Mouse (Mus musculus): ENCODE data around the gene Ubash3b. TPM values are rescaled to one million over a fixed set of nuclear protein-coding genes. Genes with fewer than 3 reads are reported as not detected.

Ubash3b gene
- polyA plus RNA-seq (2012; rRNA removed) = 18.6 and 19.1 TPM in 2 replicates

GRCm38 (mm10) chr9:41161413-41161812 is at the start of gene Ubash3b:
Ubash3b (minus strand) TSS chr9:41161697.
- no peak for DNase-seq (ENCODE audit: extremely low spot score in 1 of 2, low spot score in 1 of 2)

GRCm38 (mm10) chr9:41207130-41208104 is 45.9 kb upstream of the Ubash3b start:
- peak; percentile 93 to 97 for DNase-seq (ENCODE audit: extremely low spot score in 1 of 2, low spot score in 1 of 2)

- no peak for DNase-seq (ENCODE audit: extremely low spot score in 1 of 2, low spot score in 1 of 2)
These were observed 45.2 kb upstream of the Ubash3b start for GRCm38 (mm10) chr9:41206717-41207116.

- no peak for DNase-seq (ENCODE audit: extremely low spot score in 1 of 2, low spot score in 1 of 2)
These were observed 43.8 kb upstream of the Ubash3b start for GRCm38 (mm10) chr9:41205267-41205666.

GRCm38 (mm10) chr9:41199456-41200252 is 38.2 kb upstream of the Ubash3b start:
- DNase-seq (ENCODE audit: extremely low spot score in 1 of 2, low spot score in 1 of 2) = no peak

GRCm38 (mm10) chr9:41198501-41199265 is 37.2 kb upstream of the Ubash3b start:
- DNase-seq (ENCODE audit: extremely low spot score in 1 of 2, low spot score in 1 of 2) = no peak

- no peak for DNase-seq (ENCODE audit: extremely low spot score in 1 of 2, low spot score in 1 of 2)
These were observed 34.3 kb upstream of the Ubash3b start for GRCm38 (mm10) chr9:41195742-41196311.

- peak; percentile 53 to 68 for DNase-seq (ENCODE audit: extremely low spot score in 1 of 2, low spot score in 1 of 2)
These were observed 30.2 kb upstream of the Ubash3b start for GRCm38 (mm10) chr9:41191651-41192210.

GRCm38 (mm10) chr9:41190745-41191482 is 29.4 kb upstream of the Ubash3b start:
- peak; percentile 79 to 94 for DNase-seq (ENCODE audit: extremely low spot score in 1 of 2, low spot score in 1 of 2)

GRCm38 (mm10) chr9:41187939-41188338 is 26.4 kb upstream of the Ubash3b start:
- DNase-seq (ENCODE audit: extremely low spot score in 1 of 2, low spot score in 1 of 2) = no peak

- DNase-seq (ENCODE audit: extremely low spot score in 1 of 2, low spot score in 1 of 2) = no peak
These were observed 26.0 kb upstream of the Ubash3b start for GRCm38 (mm10) chr9:41187498-41187897.

- no peak for DNase-seq (ENCODE audit: extremely low spot score in 1 of 2, low spot score in 1 of 2)
These were observed 23.8 kb upstream of the Ubash3b start for GRCm38 (mm10) chr9:41185331-41185730.

GRCm38 (mm10) chr9:41182550-41182949 is 21.1 kb upstream of the Ubash3b start:
- DNase-seq (ENCODE audit: extremely low spot score in 1 of 2, low spot score in 1 of 2) = peak; percentile 32 to 81

GRCm38 (mm10) chr9:41181803-41182202 is 20.3 kb upstream of the Ubash3b start:
- no peak for DNase-seq (ENCODE audit: extremely low spot score in 1 of 2, low spot score in 1 of 2)

- DNase-seq (ENCODE audit: extremely low spot score in 1 of 2, low spot score in 1 of 2) = no peak
These were observed 19.9 kb upstream of the Ubash3b start for GRCm38 (mm10) chr9:41181372-41181771.

GRCm38 (mm10) chr9:41179056-41179455 is 17.6 kb upstream of the Ubash3b start:
- DNase-seq (ENCODE audit: extremely low spot score in 1 of 2, low spot score in 1 of 2) = no peak

GRCm38 (mm10) chr9:41173158-41173557 is 11.7 kb upstream of the Ubash3b start:
- DNase-seq (ENCODE audit: extremely low spot score in 1 of 2, low spot score in 1 of 2) = no peak

- DNase-seq (ENCODE audit: extremely low spot score in 1 of 2, low spot score in 1 of 2) = no peak
These were observed 10.9 kb upstream of the Ubash3b start for GRCm38 (mm10) chr9:41172426-41172825.

GRCm38 (mm10) chr9:41170026-41170425 is 8.5 kb upstream of the Ubash3b start:
- DNase-seq (ENCODE audit: extremely low spot score in 1 of 2, low spot score in 1 of 2) = no peak

Data from frontal cortex, adult 2 months (tissue).